In the genomic region with DNA sequence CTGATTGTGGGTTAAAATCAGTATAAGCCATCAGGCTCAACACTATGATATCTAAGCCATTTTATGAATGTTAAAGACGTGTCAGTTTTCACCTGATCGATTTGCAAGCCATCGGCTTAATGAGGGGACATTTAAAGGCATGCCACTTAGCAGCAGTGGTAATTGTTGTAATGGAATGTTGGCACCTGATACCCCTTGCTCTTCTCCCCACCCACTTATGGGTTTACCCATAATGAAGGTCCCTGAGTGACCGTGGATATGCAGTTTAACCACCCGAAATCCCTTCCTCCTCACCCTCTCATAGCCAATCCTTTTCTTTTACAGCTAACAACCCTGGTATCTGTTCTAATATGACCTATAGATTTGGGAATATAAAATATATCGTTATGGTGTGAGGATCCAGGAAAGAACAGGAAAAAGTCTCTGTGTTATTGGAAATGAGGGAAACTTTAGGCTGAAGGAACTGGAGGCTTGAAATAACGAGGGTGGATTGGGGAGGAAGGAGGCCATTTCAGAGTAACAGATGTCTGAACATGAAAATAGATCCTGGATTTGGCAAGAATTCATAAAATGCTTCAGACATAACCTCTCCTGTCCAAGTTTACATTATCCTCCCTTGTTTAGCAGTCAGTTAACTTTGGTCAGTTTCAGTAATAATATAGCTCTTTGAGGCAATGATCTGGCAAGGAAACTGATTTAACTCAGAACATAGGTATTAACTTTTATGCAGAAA, we compare ENCODE assay signal across 12 mouse cellular contexts.
"Had no signal": no experiment of that assay in that cellular context is flagged by ENCODE, and none has a peak within 500 bp of the region (broad histone marks: within the 10 kb centered on the region; RNA-seq: fewer than 3 reads in every experiment).

No protein-coding gene starts in this region.

- H3K27me3 ChIP-seq: kidney, embryonic 15.5 days; liver, embryonic 13.5 days; midbrain, embryonic 13.5 days; stomach, embryonic 15.5 days had no signal

- H3K4me3 ChIP-seq: kidney, embryonic 15.5 days; liver, embryonic 13.5 days; stomach, embryonic 15.5 days had no signal

- H3K36me3 ChIP-seq: kidney, embryonic 15.5 days; liver, embryonic 13.5 days; midbrain, embryonic 13.5 days; stomach, embryonic 15.5 days had no signal

- ATAC-seq: liver, postnatal 0 days had no signal

- H3K4me1 ChIP-seq: kidney, embryonic 15.5 days; liver, embryonic 13.5 days; stomach, embryonic 15.5 days had no signal

- H3K9ac ChIP-seq: kidney, embryonic 15.5 days; liver, embryonic 13.5 days; liver, postnatal 0 days; midbrain, embryonic 13.5 days; stomach, embryonic 15.5 days had no signal

- DNase-seq: kidney, adult 2 months; kidney, postnatal 14 days; liver; liver, embryonic 13.5 days; liver, postnatal 0 days; right cerebral cortex, postnatal 14 days; thymus, adult 2 months; thymus, postnatal 25 days had no signal

- H3K4me2 ChIP-seq: kidney, embryonic 15.5 days; liver, embryonic 13.5 days; stomach, embryonic 15.5 days had no signal

- H3K27ac ChIP-seq: kidney, embryonic 15.5 days; left cerebral cortex, adult 2 months; liver, embryonic 13.5 days; stomach, embryonic 15.5 days had no signal

- H3K9me3 ChIP-seq: kidney, embryonic 15.5 days; liver, embryonic 13.5 days; midbrain, embryonic 13.5 days; stomach, embryonic 15.5 days had no signal
